Mouse (Mus musculus) splenic B cell, adult 2 months (primary cell): ENCODE data around the gene S100a6.
A peak's percentile ranks its signal among the peaks of the same experiment; 100 is the strongest.

Source experiments
- DNase-seq: peaks from one replicate; pipeline ENCODE4 v3.0.0-alpha.2; 2011; ENCODE audit warnings: low read depth, low spot score
- H3K27me3 ChIP-seq: 2 replicates; pipeline ENCODE4 v1.6.1; 2012; ENCODE audit warnings: mild to moderate bottlenecking, low read length, moderate library complexity, mixed read lengths; ENCODE audit not compliant: control insufficient read depth, poor library complexity, insufficient read depth, severe bottlenecking
- H3K36me3 ChIP-seq: 2 replicates; pipeline ENCODE4 v1.6.1; 2012; ENCODE audit warnings: mild to moderate bottlenecking, low read length, moderate library complexity, mixed read lengths; ENCODE audit not compliant: control insufficient read depth, poor library complexity, insufficient read depth, severe bottlenecking

S100a6 gene

GRCm38 (mm10) chr3:90594466-90594865, 18.2 kb upstream of the S100a6 start:
- no peak for DNase-seq
- Histone ChIP-seq H3K36me3 (no peaks in the 10 kb centered on the region), H3K27me3 (no peaks in the 10 kb centered on the region)

- H3K36me3 ChIP-seq, result no peaks in the 10 kb centered on the region
- no peak for DNase-seq
Measured at GRCm38 (mm10) chr3:90595556-90595955, 17.1 kb upstream of the S100a6 start.

GRCm38 (mm10) chr3:90596810-90597209, 15.9 kb upstream of the S100a6 start:
- Histone ChIP-seq H3K36me3 (no peaks in the 10 kb centered on the region), H3K27me3 (no peaks in the 10 kb centered on the region)
- DNase-seq, result no peak

More at GRCm38 (mm10) chr3:90595556-90595955, 17.1 kb upstream of the S100a6 start:
- H3K27me3 ChIP-seq, result no peaks in the 10 kb centered on the region

GRCm38 (mm10) chr3:90597736-90598135, 14.9 kb upstream of the S100a6 start:
- Histone ChIP-seq H3K27me3 (no peaks in the 10 kb centered on the region), H3K36me3 (no peaks in the 10 kb centered on the region)
- no peak for DNase-seq

- no peaks in the 10 kb centered on the region for H3K27me3 ChIP-seq
- H3K36me3 ChIP-seq, result no peaks in the 10 kb centered on the region
- no peak for DNase-seq
Measured at GRCm38 (mm10) chr3:90598212-90598611, 14.5 kb upstream of the S100a6 start.

GRCm38 (mm10) chr3:90599401-90599800, 13.3 kb upstream of the S100a6 start:
- no peaks in the 10 kb centered on the region for H3K36me3 ChIP-seq
- no peak for DNase-seq
- H3K27me3 ChIP-seq, result no peaks in the 10 kb centered on the region

GRCm38 (mm10) chr3:90600036-90600435, 12.6 kb upstream of the S100a6 start:
- Histone ChIP-seq H3K27me3 (no peaks in the 10 kb centered on the region), H3K36me3 (no peaks in the 10 kb centered on the region)
- no peak for DNase-seq

GRCm38 (mm10) chr3:90600458-90601195, 12.1 kb upstream of the S100a6 start:
- no peak for DNase-seq
- H3K36me3 ChIP-seq, result no peaks in the 10 kb centered on the region

GRCm38 (mm10) chr3:90601486-90602110, 11.1 kb upstream of the S100a6 start, which contains the start of gene Gm42674:
Gene Gm42674 (plus strand): TSS chr3:90601904.
- H3K27me3 ChIP-seq, result no peaks in the 10 kb centered on the region
- no peak for DNase-seq
- no peaks in the 10 kb centered on the region for H3K36me3 ChIP-seq

More at GRCm38 (mm10) chr3:90600458-90601195, 12.1 kb upstream of the S100a6 start:
- H3K27me3 ChIP-seq, result no peaks in the 10 kb centered on the region

- H3K36me3 ChIP-seq, result no peaks in the 10 kb centered on the region
- no peaks in the 10 kb centered on the region for H3K27me3 ChIP-seq
- peak; percentile 46 for DNase-seq
Measured at GRCm38 (mm10) chr3:90603623-90604022, 9.1 kb upstream of the S100a6 start, which contains the start of gene S100a4. Gene S100a4 (plus strand): TSS chr3:90603771.

GRCm38 (mm10) chr3:90604416-90604815, 8.3 kb upstream of the S100a6 start:
- Histone ChIP-seq H3K36me3 (no peaks in the 10 kb centered on the region), H3K27me3 (no peaks in the 10 kb centered on the region)
- no peak for DNase-seq

GRCm38 (mm10) chr3:90605049-90605448, 7.6 kb upstream of the S100a6 start:
- DNase-seq, result no peak
- no peaks in the 10 kb centered on the region for H3K36me3 ChIP-seq
- H3K27me3 ChIP-seq, result no peaks in the 10 kb centered on the region

- Histone ChIP-seq H3K36me3 (no peaks in the 10 kb centered on the region), H3K27me3 (no peaks in the 10 kb centered on the region)
- no peak for DNase-seq
Measured at GRCm38 (mm10) chr3:90605736-90606135, 6.9 kb upstream of the S100a6 start.

- Histone ChIP-seq H3K36me3 (no peaks in the 10 kb centered on the region), H3K27me3 (no peaks in the 10 kb centered on the region)
- no peak for DNase-seq
Measured at GRCm38 (mm10) chr3:90606185-90606584, 6.5 kb upstream of the S100a6 start.

GRCm38 (mm10) chr3:90607361-90607760, 5.3 kb upstream of the S100a6 start:
- DNase-seq, result no peak
- no peaks in the 10 kb centered on the region for H3K36me3 ChIP-seq
- H3K27me3 ChIP-seq, result no peaks in the 10 kb centered on the region
